Mouse (Mus musculus) layer of hippocampus, postnatal 25 days (tissue): ENCODE data around the gene 4930563M21Rik. TPM values are rescaled to one million over a fixed set of nuclear protein-coding genes. Genes with fewer than 3 reads are reported as not detected.
"Not testable (repeated sequence)": the region's sequence is repeated elsewhere in the genome, so short reads cannot be mapped to it uniquely, and the experiment has no call there.

Source experiments
- DNase-seq, 2 experiments: peaks; one replicate each; pipeline ENCODE4 v3.0.0; 2022; ENCODE audit warnings: mixed read lengths in 2 of 2, low spot score in 1 of 2; ENCODE audit errors: extremely low spot score in 1 of 2
- total RNA-seq, 2 experiments: library from RNA; stranded (reverse); gene quantifications; 2 replicates each; pipeline ENCODE4 v1.2.3; 2021

The 4930563M21Rik gene
- total RNA-seq = not detected

DNA sequence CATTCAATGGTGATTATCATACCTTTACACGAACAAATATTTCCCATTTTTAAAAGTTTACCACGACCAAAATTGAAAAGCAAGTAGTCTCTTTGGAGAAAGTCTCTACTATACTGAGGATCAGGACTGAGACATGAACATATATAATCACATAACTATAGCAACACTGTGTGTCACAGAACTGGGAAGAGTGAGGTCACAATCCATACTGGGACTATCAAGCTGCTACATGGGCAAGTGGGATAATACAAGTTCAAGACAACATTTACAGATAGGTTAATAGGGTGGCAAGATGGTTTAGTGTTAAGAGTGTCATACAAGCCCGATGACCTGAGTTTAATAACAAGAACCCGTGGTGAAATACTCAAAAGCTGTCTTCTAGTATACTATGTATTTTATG lies at the start of gene 4930563M21Rik:
4930563M21Rik (minus strand) TSS at position 101 of the 400 bp plus-strand sequence.
- DNase-seq = no peak

DNA sequence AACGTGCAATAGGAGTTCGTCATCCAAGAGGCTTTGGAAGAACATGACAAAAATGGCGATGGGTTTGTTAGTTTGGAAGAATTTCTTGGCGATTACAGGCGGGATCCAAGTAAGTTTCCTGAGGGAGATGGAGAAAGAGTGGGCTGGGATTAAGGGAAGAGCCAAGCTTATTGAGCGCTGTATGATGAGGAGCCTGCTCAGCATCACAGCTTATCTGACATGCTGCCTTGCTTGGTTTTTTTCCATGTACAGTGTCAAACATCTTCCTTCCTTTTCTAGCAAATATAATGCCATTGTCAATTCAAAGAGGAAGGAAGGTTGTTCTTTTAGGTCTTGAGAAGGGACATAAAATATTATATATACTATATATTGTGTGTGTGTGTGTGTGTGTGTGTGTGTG lies 45.8 kb upstream of the 4930563M21Rik start:
- DNase-seq = no peak

DNA sequence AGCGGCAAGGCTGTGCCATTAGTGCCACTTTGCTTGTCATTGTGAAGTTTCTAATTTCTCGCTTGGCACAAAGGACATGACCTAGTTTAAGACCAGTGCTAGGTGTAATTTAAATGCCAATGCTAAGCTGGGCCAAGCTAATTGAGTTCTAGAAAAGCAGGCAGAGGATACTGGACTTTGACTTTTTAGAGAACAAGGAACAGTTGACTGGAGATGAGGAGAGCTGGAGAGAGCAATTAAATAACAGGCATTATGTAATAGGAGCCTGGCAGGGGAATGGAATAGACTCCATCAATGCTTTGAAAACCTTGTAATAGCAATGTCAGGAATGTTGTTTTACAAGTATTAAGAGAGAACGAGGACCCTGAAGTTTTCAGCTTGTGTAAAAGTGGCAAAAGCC lies 43.4 kb upstream of the 4930563M21Rik start:
- no peak for DNase-seq

DNA sequence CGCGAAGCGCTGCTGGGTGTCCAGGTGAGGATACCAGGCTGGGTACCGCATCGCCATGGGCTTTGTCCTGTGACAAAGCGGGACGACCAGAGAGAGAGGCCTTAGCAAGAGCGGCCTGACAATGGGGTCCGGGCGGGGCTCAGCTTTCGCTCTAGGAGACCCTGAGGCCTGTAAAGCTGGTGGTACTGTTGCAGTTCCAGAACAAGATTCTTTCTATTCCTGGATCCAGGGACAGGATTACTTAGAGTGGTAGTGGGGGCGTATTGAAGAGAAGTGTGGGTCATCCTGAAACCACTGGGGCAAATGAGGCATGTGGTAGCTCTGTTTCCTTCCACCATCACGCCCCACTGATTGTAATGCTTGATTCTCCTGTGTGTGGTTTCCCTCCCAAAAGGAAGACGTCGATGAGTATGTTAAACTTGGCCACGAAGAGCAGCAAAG lies 31.9 kb upstream of the 4930563M21Rik start:
- DNase-seq = no peak

DNA sequence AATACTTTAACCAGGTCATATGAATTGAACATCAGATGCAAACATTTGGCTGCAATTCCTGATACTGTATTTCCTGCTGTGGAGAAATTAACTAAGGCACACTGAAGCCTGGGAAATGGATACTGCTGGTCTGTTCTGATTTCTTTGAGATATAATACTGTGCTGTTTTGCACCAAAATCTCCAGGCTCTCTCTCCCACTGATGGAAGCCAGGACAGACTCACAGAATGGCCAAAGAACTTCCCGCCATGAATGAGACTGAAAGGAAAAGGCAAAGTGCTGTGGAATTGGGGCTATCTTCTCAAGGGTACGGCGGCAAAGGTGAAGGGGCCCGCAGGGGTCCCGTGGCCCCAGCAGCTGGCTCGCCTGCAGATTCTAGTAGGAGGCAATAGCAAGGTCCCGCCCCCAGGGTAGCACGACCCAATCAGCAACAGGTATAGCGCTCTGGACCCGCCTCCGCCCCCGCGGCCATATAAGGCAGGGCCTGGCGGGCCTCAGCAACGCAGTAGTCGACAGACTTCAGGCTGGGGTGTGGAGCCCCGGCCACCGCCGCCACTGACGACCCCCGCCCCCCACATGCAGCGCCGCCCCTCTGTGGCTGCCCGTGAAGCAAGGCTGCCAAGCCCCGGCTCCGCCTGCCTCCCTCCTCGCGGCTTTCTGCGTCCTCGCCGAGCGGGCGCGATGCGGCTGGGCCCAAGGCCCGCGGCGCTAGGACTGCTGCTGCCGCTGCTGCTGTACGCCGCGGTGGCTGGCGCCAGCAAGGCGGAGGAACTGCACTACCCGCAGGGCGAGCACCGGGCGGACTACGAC lies 31.2 kb upstream of the 4930563M21Rik start, which contains the start of gene Rcn2:
Rcn2 (plus strand) TSS at position 474 of the 809 bp plus-strand sequence.
- peak; percentile 88 to 95 for DNase-seq

DNA sequence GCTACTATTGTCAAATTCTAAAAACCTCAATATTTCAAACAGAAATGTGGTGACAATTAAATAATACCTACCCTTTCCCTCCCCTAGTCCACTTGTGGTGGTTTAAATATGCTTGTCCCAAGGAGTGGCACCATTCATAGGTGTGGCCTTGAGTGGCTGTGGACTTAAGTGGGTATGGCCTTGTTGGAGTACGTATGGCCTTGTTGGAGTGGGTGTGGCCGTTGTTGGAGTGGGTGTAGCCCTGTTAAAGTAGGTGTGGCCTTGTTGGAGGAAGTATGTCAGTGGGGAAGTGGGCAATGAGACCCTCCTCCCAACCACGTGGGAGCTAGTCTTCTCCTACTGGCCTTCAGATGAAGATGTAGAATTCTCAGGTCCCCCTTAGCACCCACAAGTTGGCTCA lies 21.9 kb upstream of the 4930563M21Rik start:
- no peak for DNase-seq

DNA sequence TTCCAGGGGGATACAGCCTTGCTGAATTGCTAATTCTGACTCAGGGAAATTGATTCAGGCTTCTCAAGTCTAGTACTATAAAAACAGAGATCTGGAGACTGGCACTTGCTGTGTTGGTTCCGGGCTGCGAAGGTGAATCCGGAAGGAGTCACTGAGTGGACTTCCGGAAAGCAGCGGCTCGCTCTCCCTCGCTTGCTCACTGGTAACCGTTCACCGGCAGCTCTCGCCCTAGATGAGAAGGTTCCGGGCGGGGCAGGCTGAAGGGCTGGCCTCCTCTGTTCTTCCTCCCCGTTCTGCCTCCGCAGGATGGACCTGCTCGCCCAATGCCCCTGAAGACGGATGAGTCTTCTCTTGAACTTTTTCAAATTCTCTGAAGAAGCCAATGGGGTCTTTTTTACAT lies 16.9 kb upstream of the 4930563M21Rik start:
- DNase-seq = no peak

DNA sequence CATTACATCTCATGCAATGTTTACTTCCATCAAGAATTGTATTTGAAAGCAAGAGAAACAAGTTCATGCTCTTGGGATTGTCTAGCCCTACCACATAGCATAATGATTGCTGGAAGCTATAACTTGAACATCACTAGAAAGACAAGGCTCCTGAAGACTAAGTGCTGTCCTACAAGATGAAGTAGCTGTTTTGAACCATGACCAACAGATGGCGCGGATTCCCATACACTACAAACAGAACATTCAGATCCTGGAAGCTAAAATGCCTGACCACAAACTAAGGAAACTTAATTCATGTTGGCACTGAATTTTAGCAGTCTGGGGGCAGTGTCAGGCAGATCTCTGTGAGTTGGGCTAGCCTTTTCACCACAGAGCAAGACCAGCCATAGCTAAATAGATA lies 14.4 kb upstream of the 4930563M21Rik start:
- no peak for DNase-seq

DNA sequence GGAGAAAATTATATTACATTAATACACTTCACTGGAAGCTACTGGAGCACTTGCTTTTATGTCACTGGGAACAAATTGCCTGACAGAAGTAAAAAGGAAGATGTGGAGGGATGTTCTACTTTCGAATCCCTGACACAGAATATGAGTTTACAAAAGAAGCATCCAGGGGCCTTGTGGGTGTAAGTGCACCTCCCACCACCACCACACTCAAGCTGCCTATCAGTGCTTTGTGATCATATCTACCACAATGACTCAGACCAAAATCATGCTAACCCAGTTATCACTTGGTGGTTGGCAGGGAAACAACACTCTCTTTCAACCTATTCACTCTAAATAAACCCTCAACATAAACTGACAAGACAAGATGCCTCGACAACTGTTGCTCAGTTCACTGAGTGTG lies 5.7 kb downstream of the 4930563M21Rik start:
- DNase-seq = not testable (repeated sequence)

DNA sequence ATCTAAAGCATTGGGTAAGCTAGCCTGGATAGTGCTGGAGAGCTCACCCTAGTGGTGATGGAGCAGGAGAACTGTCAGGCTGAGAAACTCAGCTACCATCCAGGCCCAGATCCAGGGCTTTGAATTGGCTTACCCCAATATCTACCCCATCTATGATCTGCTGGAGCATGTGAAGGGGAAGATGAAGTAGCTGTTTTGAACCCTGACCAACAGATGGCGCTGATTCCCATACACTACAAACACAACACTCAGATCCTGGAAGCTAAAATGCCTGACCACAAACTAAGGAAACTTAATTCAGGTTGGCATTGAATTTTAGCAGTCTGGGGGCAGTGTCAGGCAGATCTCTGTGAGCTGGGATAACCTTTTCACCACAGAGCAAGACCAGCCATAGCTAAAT lies 63.5 kb downstream of the 4930563M21Rik start:
- peak in 1 of 2 experiments; percentile 60 for DNase-seq

DNA sequence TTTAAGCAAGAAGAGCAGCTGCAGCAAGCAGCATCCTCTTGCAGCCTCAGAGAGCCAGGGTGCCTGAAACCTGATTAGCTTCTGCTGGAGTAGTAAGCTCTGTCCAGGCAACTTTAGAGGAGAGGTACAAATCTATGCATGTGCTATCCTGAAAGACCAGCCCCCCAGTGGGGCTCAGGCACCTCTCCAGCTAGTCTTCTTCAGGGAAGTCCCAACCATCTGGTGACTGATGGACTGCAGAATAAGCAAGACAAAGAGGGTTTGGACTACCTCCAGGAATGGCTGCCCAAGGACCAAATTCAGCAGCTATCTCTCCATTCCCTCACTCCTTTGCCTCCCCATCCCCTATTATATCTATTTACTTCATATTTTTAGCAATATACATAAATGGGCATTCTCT lies 69.0 kb downstream of the 4930563M21Rik start:
- no peak for DNase-seq

DNA sequence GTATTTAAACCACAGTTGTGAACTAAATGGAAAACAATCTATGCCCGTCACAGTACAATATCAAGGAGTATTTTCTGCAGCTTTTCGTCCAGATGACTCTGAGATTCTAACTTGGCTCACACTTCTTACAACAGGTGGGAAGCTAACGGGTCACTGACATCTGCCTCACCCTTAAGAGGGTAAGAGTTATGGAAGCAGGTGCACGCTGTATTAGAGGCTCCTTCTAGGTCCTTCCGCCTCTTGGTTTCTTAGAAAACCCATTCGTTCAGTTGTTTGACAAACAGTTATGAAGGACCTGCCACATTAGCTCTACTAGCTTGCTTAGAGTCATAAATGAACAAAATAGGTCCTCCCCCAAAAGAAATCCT lies 71.7 kb downstream of the 4930563M21Rik start:
- DNase-seq = no peak

DNA sequence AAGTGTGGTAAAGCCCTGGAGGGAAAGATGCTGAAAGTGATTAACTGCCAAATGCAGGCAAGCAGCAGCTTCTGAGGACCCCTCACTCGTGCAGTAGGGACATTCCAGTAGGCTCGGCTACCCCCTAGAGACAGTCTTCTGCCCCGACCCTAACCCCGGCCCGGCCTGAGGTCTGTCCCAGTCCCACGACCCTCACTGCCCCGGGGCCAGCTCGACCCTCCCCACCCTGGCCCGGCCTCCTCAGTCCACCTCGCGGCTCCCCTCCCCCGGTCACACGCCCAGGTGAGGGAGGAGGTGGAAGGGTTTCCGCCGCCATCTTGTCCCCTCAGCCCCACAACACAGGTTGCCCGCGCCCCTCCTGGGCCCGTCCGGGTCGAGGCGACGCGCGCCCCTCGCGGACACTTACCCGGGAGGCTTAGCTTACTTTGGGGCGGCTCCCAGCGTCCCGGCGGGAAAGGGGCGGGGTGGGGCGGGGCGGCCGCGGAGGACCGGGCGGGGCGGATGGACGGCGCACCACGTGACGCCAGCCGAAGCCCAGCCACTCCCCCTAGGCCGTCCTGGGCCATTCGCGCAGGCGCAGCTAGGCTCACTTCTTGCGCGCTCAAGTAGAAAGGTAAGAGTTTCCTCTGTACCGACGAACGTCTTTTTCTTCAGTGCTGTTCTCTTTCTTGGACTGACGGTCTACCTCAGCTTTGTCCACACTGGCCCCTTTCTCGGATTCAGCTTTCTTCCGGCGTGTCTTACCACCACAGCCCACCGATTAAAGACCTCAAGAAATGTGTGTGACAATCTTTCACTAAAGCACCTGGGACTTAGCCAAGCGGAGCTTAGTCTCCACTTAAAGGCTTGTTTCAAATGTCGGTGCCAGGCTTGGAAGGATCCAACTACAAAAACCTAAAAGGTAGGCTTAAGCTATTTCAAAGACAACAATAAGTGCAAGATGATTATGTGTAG lies 72.4 kb downstream of the 4930563M21Rik start, which contains the start of gene Scaper:
Scaper (minus strand) TSS at position 456 of the 954 bp plus-strand sequence.
- DNase-seq = peak; percentile 57 to 77

DNA sequence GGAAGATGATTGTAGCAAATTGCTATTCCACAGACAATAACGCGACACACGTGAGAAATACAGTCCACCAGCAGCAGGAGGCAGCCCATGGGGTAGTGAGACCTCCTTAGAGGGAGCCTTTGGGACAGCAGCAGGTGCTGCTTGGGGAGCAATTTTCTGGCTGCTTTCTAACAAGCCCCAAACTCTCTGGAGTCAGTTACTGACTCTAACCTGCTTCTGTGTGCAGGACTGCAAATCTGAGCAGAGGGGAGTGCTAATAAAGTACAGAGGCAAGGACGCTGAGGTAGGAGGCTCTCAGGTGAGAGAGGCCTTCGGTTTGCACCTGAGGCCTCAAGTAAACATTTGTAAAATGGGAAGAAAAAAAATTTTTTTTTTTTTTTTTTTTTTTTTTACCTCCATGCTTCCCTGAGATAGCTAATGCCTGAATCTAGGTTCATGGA lies 73.1 kb downstream of the 4930563M21Rik start:
- DNase-seq = no peak

DNA sequence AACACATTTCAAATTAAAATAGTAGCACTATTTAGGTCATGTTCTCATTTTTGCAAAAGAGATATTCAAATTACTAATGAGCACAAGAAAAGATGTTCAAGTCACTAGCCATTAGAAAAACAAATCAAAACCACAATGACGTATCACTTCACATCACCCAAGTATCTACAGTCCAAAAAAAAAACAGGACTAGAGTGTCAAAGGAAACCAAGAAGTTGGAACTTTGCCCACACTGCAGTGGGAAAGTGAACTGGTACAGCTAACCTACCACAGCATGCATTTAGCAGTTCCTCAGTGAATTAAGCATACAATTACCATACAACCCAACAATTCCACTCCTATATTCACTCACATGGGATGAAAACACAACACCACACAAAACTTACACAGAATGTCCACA lies 77.9 kb downstream of the 4930563M21Rik start:
- DNase-seq = no peak

DNA sequence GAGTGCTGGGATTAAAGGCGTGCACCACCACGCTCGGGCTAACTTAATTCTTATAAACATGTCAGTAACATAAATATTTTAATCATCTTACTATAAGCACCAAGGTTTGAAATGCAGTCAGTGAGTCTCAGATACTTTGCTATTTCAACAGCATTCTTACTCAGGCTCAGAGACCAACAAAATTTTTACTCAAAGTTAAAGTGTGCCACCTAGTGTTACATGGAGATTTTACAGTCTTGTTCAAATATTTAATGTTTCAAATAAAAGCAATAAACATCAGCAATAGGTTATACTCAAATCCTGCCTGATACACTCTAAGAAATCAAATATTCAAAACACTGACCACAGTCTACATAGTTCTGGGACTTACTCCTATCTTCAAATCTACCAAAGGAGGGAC lies 91.8 kb downstream of the 4930563M21Rik start:
- DNase-seq = no peak

DNA sequence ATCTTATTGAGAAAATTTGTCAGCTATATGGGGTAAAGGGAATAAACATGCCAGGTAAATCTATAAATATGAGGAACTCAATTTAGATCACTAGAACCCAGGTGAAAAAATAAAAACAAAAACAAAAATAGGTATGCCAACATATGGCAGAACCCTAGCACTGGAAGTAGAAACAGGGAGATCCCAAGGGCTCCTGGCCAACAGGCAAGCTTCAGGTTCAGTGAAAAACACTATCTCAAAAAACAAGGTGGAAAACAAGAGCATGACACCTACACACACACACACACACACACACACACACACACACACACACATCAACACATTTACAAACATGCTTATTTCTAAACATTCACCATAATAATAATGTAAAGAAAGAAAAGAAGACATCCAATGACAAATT lies 93.6 kb downstream of the 4930563M21Rik start:
- DNase-seq = no peak
